Mouse (Mus musculus) kidney, adult 2 months (tissue): ENCODE data around the gene Irx5.

Experiments used
- CTCF ChIP-seq: fragments of 200-500 bp; conservative IDR thresholded peaks from 2 replicates; pipeline ENCODE4 v1.5.1; 2011; ENCODE audit warnings: low read depth, mild to moderate bottlenecking, control low read depth, low read length, moderate library complexity, mixed read lengths; ENCODE audit not compliant: insufficient read depth, insufficient read length
- POLR2A ChIP-seq: fragments of 200-500 bp; IDR thresholded peaks from one replicate; pipeline ENCODE4 v1.6.1; 2011; ENCODE audit warnings: low read depth, low read length, control low read depth

DNA sequence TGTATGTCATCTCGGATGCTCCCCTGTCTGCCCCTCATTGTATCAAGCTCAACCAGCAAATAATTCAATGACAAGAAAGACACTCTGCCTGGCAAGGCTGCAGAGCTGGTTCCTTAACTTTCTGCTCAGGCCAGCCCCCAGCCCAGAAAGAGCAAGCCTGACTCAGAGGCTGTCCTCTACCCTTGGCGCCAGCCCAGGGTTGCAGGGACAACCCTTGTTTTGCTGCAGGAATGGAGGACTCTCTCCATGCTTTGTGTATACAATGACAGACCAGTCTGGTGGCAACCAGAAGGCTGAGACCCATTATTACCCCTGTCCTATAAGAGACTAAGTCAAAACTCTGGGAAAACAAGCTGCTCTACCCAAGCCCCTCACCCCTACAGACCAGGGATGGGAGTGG, 46.8 kb downstream of the Irx5 start:
- TF ChIP-seq CTCF (no peak), POLR2A (no peak)
